Mouse (Mus musculus): ENCODE measurements around the gene Abhd14a. TPM values are rescaled to one million over a fixed set of nuclear protein-coding genes. Genes with fewer than 3 reads are reported as not detected.
A peak's percentile ranks its signal among the peaks of the same experiment; 100 is the strongest.

The Abhd14a gene
- total and polyA plus RNA-seq, 3 experiments = 22.8 to 48.7 TPM; not detected in 1

DNA sequence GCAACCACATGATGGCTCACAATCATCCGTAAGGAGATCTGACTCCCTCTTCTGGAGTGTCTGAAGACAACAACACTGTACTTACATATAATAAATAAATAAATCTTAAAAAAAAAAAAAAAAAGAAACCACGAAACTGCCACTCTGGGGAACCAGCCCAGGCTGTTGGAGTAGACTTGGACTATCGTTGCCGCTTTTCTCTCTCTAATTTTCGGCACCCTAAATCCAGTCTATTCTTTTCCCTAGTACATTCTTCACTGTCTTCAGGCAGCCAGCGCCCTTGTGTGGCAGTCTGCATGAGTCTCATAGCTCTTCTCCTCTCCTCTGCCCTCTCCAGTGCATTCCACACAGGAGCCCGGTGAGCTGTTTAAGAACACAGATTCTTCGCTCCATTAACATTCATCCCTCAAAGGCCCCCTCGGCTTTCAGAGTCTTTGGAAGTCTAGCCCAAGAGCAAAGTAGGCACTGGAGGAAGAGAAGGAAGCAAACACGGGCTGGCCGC lies 18.7 kb downstream of the Abhd14a start:
- H3K9ac ChIP-seq (ENCODE audit: control insufficient read depth, low read depth, low read length, poor library complexity, severe bottlenecking) = peak overlapping the region; percentile 56

DNA sequence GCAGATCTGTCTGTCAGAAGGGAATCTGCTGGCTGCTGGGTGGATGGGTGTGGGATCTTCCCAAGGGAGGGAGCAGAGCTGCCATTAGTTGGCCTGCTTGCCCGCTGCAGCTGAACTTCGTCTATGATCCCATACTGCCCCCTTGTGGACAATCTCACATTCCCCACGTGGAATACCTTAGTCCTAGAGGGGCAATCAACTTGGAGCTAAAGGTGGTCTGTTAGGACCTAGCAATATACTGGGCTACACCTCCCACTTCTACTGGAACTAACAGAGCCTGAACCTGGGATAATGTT lies 25.7 kb downstream of the Abhd14a start:
- H3K27me3 ChIP-seq (ENCODE audit: control insufficient read depth in 1 of 2, insufficient read depth in 2 of 2, low read length in 2 of 2) = no peaks in the 10 kb centered on the region; a peak in 1 of 4 replicates
- 0 out of 4 replicates have a peak overlapping the region, but pooled peaks of 1 of the 2 experiments have one; percentile 6 for H3K4me3 ChIP-seq (ENCODE audit: control insufficient read depth in 1 of 2, insufficient read depth in 1 of 2, low read depth in 2 of 2, low read length in 2 of 2)
- TF ChIP-seq ZMIZ1 (IDR thresholded peaks at IDR 0.05; ENCODE audit: low read depth, low read length) = no peak
- TF ChIP-seq SIN3A (IDR thresholded peaks at IDR 0.05; ENCODE audit: low read length) = peak; percentile 49; the same call in 1 of the 2 replicates
- no peak for TF ChIP-seq USF1 (IDR thresholded peaks at IDR 0.05; ENCODE audit: low read depth, low read length)
- TF ChIP-seq MYC (IDR thresholded peaks at IDR 0.05; ENCODE audit: low read depth, low read length) = peak; percentile 97
- TF ChIP-seq SMC3 (IDR thresholded peaks at IDR 0.05; ENCODE audit: low read depth, low read length) = peak; percentile 84
- TF ChIP-seq NRF1 (IDR thresholded peaks at IDR 0.05; ENCODE audit: insufficient read depth, low read depth, low read length, poor library complexity, severe bottlenecking) = no peak
- peak; percentile 91 for TF ChIP-seq RAD21 (IDR thresholded peaks at IDR 0.05; ENCODE audit: low read depth, low read length)
- TF ChIP-seq ZC3H11A (IDR thresholded peaks at IDR 0.05; ENCODE audit: low read depth, low read length) = peak; percentile 83
- TF ChIP-seq CHD2 (IDR thresholded peaks at IDR 0.05; ENCODE audit: low read length) = no peak
- TF ChIP-seq UBTF (IDR thresholded peaks at IDR 0.05; ENCODE audit: borderline replicate concordance, insufficient read depth, low read depth, low read length) = no peak
- TF ChIP-seq TBP (IDR thresholded peaks at IDR 0.05; ENCODE audit: low read depth, low read length) = no peak
- TF ChIP-seq POLR2A (IDR thresholded peaks at IDR 0.05; ENCODE audit: control insufficient read depth in 1 of 2, insufficient read depth in 1 of 2, low read depth in 1 of 2, low read length in 2 of 2, poor library complexity in 1 of 2) = no peak
- no peak for TF ChIP-seq MAFK (IDR thresholded peaks at IDR 0.05; ENCODE audit: borderline replicate concordance, low read depth, low read length)
- TF ChIP-seq MAX (IDR thresholded peaks at IDR 0.05; ENCODE audit: low read length) = peak; percentile 94
- peak; percentile 85 to 88 (median 86) for TF ChIP-seq CTCF (IDR thresholded peaks at IDR 0.05 in 2 of 3, conservative IDR thresholded peaks at IDR 0.05 in 1 of 3; ENCODE audit: control insufficient read depth in 1 of 3, insufficient read depth in 1 of 3, low read depth in 2 of 3, low read length in 3 of 3, poor library complexity in 1 of 3, severe bottlenecking in 1 of 3)
- TF ChIP-seq GATA1 (IDR thresholded peaks at IDR 0.05; ENCODE audit: low read depth, low read length) = no peak
- TF ChIP-seq MXI1 (IDR thresholded peaks at IDR 0.05; ENCODE audit: low read depth, low read length) = peak; percentile 67; the same call in 1 of the 2 replicates

More for the DNA sequence above, 18.7 kb downstream of the Abhd14a start:
- Histone ChIP-seq H3K4me1 (ENCODE audit: control insufficient read depth in 1 of 2, insufficient read depth in 2 of 2, low read length in 2 of 2) (peaks cover 0 to 15% of the 10 kb centered on the region in 2 experiments; a peak in 1 of 4 replicates), H3K9me3 (replicated peaks; ENCODE audit: insufficient read depth, low read length) (no peaks in the 10 kb centered on the region), H3K27me3 (ENCODE audit: control insufficient read depth in 1 of 2, insufficient read depth in 2 of 2, low read length in 2 of 2) (no peaks in the 10 kb centered on the region; a peak in 1 of 4 replicates), H3K36me3 (ENCODE audit: control insufficient read depth in 1 of 2, insufficient read depth in 2 of 2, low read length in 2 of 2) (peaks cover 4 to 9% of the 10 kb centered on the region in 2 experiments; a peak in 3 of 4 replicates), H3K27ac (ENCODE audit: control insufficient read depth, low read depth, low read length) (peak overlapping the region; percentile 21; the same call in 1 of the 2 replicates), H3K79me2 (ENCODE audit: control insufficient read depth, insufficient read depth, low read length, poor library complexity) (peaks cover 24% of the 10 kb centered on the region), H3K4me3 (ENCODE audit: control insufficient read depth in 1 of 2, insufficient read depth in 1 of 2, low read depth in 2 of 2, low read length in 2 of 2) (peak overlapping the region; percentile 55 to 100)
- no peak for TF ChIP-seq TBP (IDR thresholded peaks at IDR 0.05; ENCODE audit: low read depth, low read length)
- TF ChIP-seq CHD1 (IDR thresholded peaks at IDR 0.05; ENCODE audit: low read depth, low read length) = no peak
- no peak for TF ChIP-seq GABPA (IDR thresholded peaks at IDR 0.05; ENCODE audit: low read depth, low read length)
- TF ChIP-seq POLR2AphosphoS2 (IDR thresholded peaks at IDR 0.05; ENCODE audit: low read length) = no peak
- no peak for DNase-seq (ENCODE audit: low read depth, low spot score)

More for the DNA sequence above, 25.7 kb downstream of the Abhd14a start:
- Histone ChIP-seq H3K9ac (ENCODE audit: control insufficient read depth, low read depth, low read length, poor library complexity, severe bottlenecking) (no peak overlapping the region), H3K36me3 (ENCODE audit: control insufficient read depth in 1 of 2, insufficient read depth in 2 of 2, low read length in 2 of 2) (peaks cover 0 to 2% of the 10 kb centered on the region in 2 experiments; a peak in 2 of 4 replicates), H3K9me3 (replicated peaks; ENCODE audit: insufficient read depth, low read length) (no peaks in the 10 kb centered on the region), H3K79me2 (ENCODE audit: control insufficient read depth, insufficient read depth, low read length, poor library complexity) (no peaks in the 10 kb centered on the region), H3K4me1 (ENCODE audit: control insufficient read depth in 1 of 2, insufficient read depth in 2 of 2, low read length in 2 of 2) (peaks cover 0 to 23% of the 10 kb centered on the region in 2 experiments; a peak in 2 of 4 replicates), H3K27ac (ENCODE audit: control insufficient read depth, low read depth, low read length) (no peak overlapping the region)
- DNase-seq (ENCODE audit: low read depth, low spot score) = peak; percentile 90

Data from MEL (cell line).